ENCODE assay signal across 24 mouse cellular contexts in genomic region chr2:129407596-129407995, GRCm38 (mm10). TPM values are rescaled to one million over a fixed set of nuclear protein-coding genes. Genes with fewer than 3 reads are reported as not detected.
A peak's percentile ranks its signal among the peaks of the same experiment; 100 is the strongest.
DNase-seq lines count a peak whose midpoint lies in the region; ATAC-seq and TF ChIP-seq lines count a peak whose summit lies in the region.
"Had no signal": no experiment of that assay in that cellular context is flagged by ENCODE, and none has a peak within 500 bp of the region (broad histone marks: within the 10 kb centered on the region; RNA-seq: fewer than 3 reads in every experiment).

No protein-coding gene starts in this region.

- peaks cover 2% of the 10 kb centered on the region for H3K4me1 ChIP-seq in cortical plate, adult 2 months (ENCODE audit: control insufficient read depth, insufficient read depth, low read length)
- no peaks in the 10 kb centered on the region for H3K4me1 ChIP-seq in stomach, postnatal 0 days (replicated peaks; ENCODE audit: control insufficient read depth, insufficient read depth)
- H3K4me1 ChIP-seq: embryonic facial prominence, embryonic 10.5 days; embryonic facial prominence, embryonic 12.5 days; forebrain, embryonic 13.5 days; forebrain, embryonic 15.5 days had no signal

- H3K9ac ChIP-seq in stomach, postnatal 0 days (ENCODE audit: low read length) = no peak overlapping the region
- H3K9ac ChIP-seq: embryonic facial prominence, embryonic 12.5 days; forebrain, embryonic 13.5 days; forebrain, embryonic 15.5 days had no signal

- 77% methylated on average over 13 of the region's 13 CpGs for WGBS in stomach, postnatal 0 days

- intact Hi-C loops in left cerebral cortex, adult 2 months (cut with DNase I) = loop anchor here (5.0 kb wide), 2 partner anchors 85 to 110 kb away; partner anchors contain the start of gene Ckap2l
- intact Hi-C loops in left cerebral cortex, postnatal 25 days (cut with DNase I) = loop anchor here (5.0 kb wide), 2 partner anchors 85 to 145 kb away; no protein-coding TSS in a partner anchor

- DNase-seq in left cerebral cortex, adult 2 months (ENCODE audit: extremely low spot score in 1 of 2, low spot score in 2 of 2) = no peak
- no peak for DNase-seq in left cerebral cortex, postnatal 25 days (ENCODE audit: low spot score in 2 of 2)
- DNase-seq in urinary bladder, postnatal 14 days (ENCODE audit: low spot score) = peak; percentile 67
- no peak for DNase-seq in urinary bladder, postnatal 10 days (ENCODE audit: low spot score)
- no peak for DNase-seq in stomach, postnatal 0 days (ENCODE audit: low spot score)
- no peak for DNase-seq in layer of hippocampus, postnatal 25 days (ENCODE audit: extremely low spot score in 1 of 2, low spot score in 1 of 2)
- no peak for DNase-seq in retina, postnatal 1 day
- DNase-seq: adrenal gland, adult 2 months; adrenal gland, postnatal 10 days; adrenal gland, postnatal 25 days; cerebellum, adult 11 months; cerebellum, adult 18-20 months; cerebellum, adult 8-10 months; cerebellum, adult 9-11 months; cerebellum, postnatal 14 days; cerebellum, postnatal 36 days had no signal

- H3K4me2 ChIP-seq in stomach, postnatal 0 days (replicated peaks; ENCODE audit: low read depth) = no peak overlapping the region
- H3K4me2 ChIP-seq: embryonic facial prominence, embryonic 12.5 days; forebrain, embryonic 13.5 days; forebrain, embryonic 15.5 days had no signal

- no peaks in the 10 kb centered on the region for H3K27me3 ChIP-seq in stomach, postnatal 0 days (ENCODE audit: control insufficient read depth, insufficient read depth, low read length)
- H3K27me3 ChIP-seq: embryonic facial prominence, embryonic 12.5 days; forebrain, embryonic 13.5 days; forebrain, embryonic 15.5 days had no signal

- H3K9me3 ChIP-seq in stomach, postnatal 0 days (ENCODE audit: control insufficient read depth, low read length) = no peaks in the 10 kb centered on the region
- H3K9me3 ChIP-seq: embryonic facial prominence, embryonic 10.5 days; embryonic facial prominence, embryonic 12.5 days; forebrain, embryonic 13.5 days; forebrain, embryonic 15.5 days had no signal

- peak; percentile 26 for TF ChIP-seq EP300 in stomach, postnatal 0 days (optimal IDR thresholded peaks at IDR 0.05)

- no peak for TF ChIP-seq POLR2A in cortical plate, adult 2 months (IDR thresholded peaks at IDR 0.05; ENCODE audit: extremely low read depth, insufficient read depth, low read length)

- no peak for TF ChIP-seq CTCF in left cerebral cortex, adult 2 months (IDR thresholded peaks at IDR 0.05)
- no peak for TF ChIP-seq CTCF in cortical plate, adult 2 months (IDR thresholded peaks at IDR 0.05; ENCODE audit: extremely low read depth, insufficient read depth, low read length)
- no peak for TF ChIP-seq CTCF in stomach, postnatal 0 days (IDR thresholded peaks at IDR 0.05; ENCODE audit: low read depth)

- no peak overlapping the region for H3K4me3 ChIP-seq in left cerebral cortex, adult 2 months
- no peak overlapping the region for H3K4me3 ChIP-seq in cortical plate, adult 2 months (ENCODE audit: insufficient read depth, low read length)
- no peak overlapping the region for H3K4me3 ChIP-seq in stomach, postnatal 0 days (ENCODE audit: low read depth, low read length)
- H3K4me3 ChIP-seq: embryonic facial prominence, embryonic 10.5 days; embryonic facial prominence, embryonic 12.5 days; forebrain, embryonic 13.5 days; forebrain, embryonic 15.5 days had no signal

- H3K27ac ChIP-seq in left cerebral cortex, adult 2 months = peak overlapping the region; percentile 77
- H3K27ac ChIP-seq in cortical plate, adult 2 months (ENCODE audit: insufficient read depth, low read length) = peak overlapping the region; percentile 0; the same call in 1 of the 2 replicates
- 0 out of 2 replicates have a peak overlapping the region, but pooled peaks have one; percentile 30 for H3K27ac ChIP-seq in stomach, postnatal 0 days (replicated peaks)
- H3K27ac ChIP-seq: embryonic facial prominence, embryonic 10.5 days; embryonic facial prominence, embryonic 12.5 days; forebrain, embryonic 13.5 days; forebrain, embryonic 15.5 days had no signal

- peak; percentile 47; the same call in 1 of the 2 replicates for ATAC-seq in stomach, postnatal 0 days (ENCODE audit: low FRiP score, low TSS enrichment)
- ATAC-seq: forebrain, embryonic 13.5 days; forebrain, embryonic 15.5 days had no signal

- no peaks in the 10 kb centered on the region for H3K36me3 ChIP-seq in stomach, postnatal 0 days (ENCODE audit: control insufficient read depth, insufficient read depth, low read length)
- H3K36me3 ChIP-seq: embryonic facial prominence, embryonic 10.5 days; embryonic facial prominence, embryonic 12.5 days; forebrain, embryonic 15.5 days had no signal

RNA-seq across cellular contexts. Expression of gene Il1b, which starts 36.7 kb away (rescaled TPM):
- total RNA-seq in left cerebral cortex, adult 2 months (2021) = 1 to 10 TPM in 1 of 2 experiments, under 1 TPM in 1; 0.42 to 1.1 TPM
- not detected for total RNA-seq in left cerebral cortex, postnatal 25 days (2021)
- 0.46 and 0.91 TPM in 2 replicates for polyA plus RNA-seq in cortical plate, adult 2 months (2012; rRNA removed)
- polyA plus RNA-seq in stomach, postnatal 0 days (2015; fragmentation: Nextera tagmentation; extraction: Ambion mirVana) = 0.22 and 0.61 TPM in 2 replicates
- not detected for total RNA-seq in layer of hippocampus, postnatal 25 days (2021)
- total RNA-seq: adrenal gland, postnatal 25 days; ES-E14 had no signal
- polyA plus RNA-seq: C2C12; embryonic facial prominence, embryonic 10.5 days; embryonic facial prominence, embryonic 12.5 days; forebrain, embryonic 11.5 days; forebrain, embryonic 15.5 days had no signal

Comparison
In these comparisons a context has a peak if more than half of its experiments do, and no peak if none do; other contexts are left out.
1. H3K27ac ChIP-seq: peak in every context shown above with its lines; median percentile 77 in left cerebral cortex, adult 2 months; 30 in stomach, postnatal 0 days; 0 in cortical plate, adult 2 months.